Mouse (Mus musculus) ES-E14 (cell line): Measurements from ENCODE around the gene Mrc1.
"Not testable (repeated sequence)": the region's sequence is repeated elsewhere in the genome, so short reads cannot be mapped to it uniquely, and the experiment has no call there.

ENCODE experiments used
- CHD2 ChIP-seq: IDR thresholded peaks from 2 replicates; pipeline ENCODE4 v1.6.1; 2014; ENCODE audit warnings: mild to moderate bottlenecking, low read depth, low read length, inconsistent platforms
- ZC3H11A ChIP-seq: IDR thresholded peaks from 2 replicates; pipeline ENCODE4 v1.6.1; 2012; ENCODE audit warnings: low read depth, mild to moderate bottlenecking, inconsistent platforms, low read length, borderline replicate concordance
- ZNF384 ChIP-seq: IDR thresholded peaks from 2 replicates; pipeline ENCODE4 v1.6.1; 2012; ENCODE audit warnings: low read depth, low read length, inconsistent platforms

- TF ChIP-seq ZNF384, ZC3H11A, CHD2: not testable (repeated sequence)
Observed at GRCm38 (mm10) chr2:14198325-14198903, 30.8 kb upstream of the Mrc1 start.
